Mouse (Mus musculus): Measurements from ENCODE around the gene Usp2.

The Usp2 gene

GRCm38 (mm10) chr9:44066785-44067225 lies at the start of gene Usp2:
Gene Usp2, plus strand, starts transcription at chr9:44067021.
- peak; percentile 93 to 96 for DNase-seq (ENCODE audit: low spot score in 2 of 2)

DNA sequence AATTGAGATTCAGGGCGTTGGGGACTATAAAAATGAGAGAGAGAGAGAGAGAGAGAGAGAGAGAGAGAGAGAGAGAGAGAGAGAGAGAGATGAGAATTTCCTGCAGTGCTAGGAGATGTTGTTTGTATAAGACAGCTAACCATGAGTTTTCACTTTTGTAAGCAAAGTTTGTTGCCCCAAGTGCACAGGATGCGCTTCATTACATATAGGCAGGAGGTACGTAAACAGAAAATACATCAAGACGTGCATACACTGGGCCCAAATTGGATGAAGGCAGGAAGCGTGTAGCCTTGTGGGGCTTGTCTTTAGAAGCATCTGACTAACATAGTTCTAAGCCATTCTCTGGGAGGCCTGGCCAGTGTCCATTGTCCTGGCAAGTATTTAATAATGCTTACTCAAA lies 49.0 kb upstream of the Usp2 start:
- DNase-seq (ENCODE audit: low spot score in 2 of 2) = no peak

GRCm38 (mm10) chr9:44020001-44020400 lies 46.8 kb upstream of the Usp2 start:
- no peak for DNase-seq (ENCODE audit: low spot score in 2 of 2)

- no peak for DNase-seq (ENCODE audit: low spot score in 2 of 2)
Measured at GRCm38 (mm10) chr9:44022100-44022847, 44.5 kb upstream of the Usp2 start.

DNA sequence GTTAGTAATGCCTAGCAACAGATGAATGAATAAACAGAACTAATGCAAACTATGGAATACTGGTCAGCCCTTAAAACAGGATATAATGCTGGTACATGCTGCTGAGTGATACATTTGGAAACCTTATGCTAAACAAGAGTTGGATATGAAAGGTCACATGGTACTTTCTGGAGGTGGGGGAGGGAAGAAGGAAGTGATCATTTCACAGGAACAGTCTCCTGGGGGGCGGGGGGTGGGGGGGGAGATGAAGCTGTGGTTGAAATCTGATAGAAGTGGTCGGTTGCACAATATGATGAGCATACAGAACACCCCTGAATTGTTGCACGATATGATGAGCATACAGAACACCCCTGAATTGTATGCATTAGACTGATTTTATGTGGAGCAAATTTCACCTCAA lies 42.7 kb upstream of the Usp2 start:
- DNase-seq (ENCODE audit: low spot score in 2 of 2) = no peak

DNA sequence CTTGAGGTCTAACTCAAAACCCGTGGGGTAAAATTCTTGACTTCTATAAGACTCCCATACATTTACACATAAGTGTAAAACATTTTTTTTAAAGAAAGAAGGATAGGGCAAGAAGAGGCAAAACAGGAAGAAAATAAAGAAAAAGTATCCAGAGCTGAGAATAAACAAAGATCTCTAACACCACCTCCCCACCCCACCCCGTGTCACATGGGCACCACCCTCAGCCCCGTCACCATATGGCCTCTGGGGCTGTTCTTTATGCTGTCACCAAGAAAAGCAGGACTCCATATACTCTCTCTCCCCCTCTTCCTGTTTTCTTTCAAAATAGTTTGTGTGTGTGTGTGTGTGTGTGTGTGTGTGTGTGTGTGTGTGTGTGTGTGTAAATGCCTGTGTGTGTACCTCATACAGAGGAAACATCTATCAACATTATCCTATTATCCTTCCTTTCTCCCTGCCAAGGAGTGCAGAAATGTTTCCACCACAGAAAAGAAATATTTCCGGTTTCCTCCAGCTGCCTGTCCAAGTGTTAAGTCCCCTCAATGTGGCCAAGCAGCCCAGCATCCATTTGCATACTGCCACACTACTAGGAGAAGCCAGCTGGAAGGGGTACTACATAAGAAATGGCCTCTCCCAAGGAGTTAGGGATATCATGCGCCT lies 37.1 kb upstream of the Usp2 start:
- DNase-seq (ENCODE audit: low spot score in 2 of 2) = no peak

DNA sequence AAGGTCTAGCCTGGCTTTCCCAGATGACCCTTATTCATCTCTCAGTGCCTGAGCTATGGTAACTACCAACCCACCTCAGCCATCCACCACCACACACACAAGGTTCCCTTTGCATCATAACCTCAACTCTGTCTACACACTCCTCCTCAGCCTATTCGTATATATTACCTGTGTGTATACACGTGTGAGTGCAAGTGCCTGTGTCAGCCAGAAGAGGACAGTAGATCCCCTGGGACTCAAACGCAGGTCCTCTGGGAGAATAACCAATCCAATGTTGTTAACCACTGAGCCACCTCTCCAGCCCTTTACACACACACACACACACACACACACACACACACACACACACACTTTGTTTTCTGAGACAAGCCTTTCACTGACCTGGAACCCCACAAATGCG lies 36.2 kb upstream of the Usp2 start:
- no peak for DNase-seq (ENCODE audit: low spot score in 2 of 2)

DNA sequence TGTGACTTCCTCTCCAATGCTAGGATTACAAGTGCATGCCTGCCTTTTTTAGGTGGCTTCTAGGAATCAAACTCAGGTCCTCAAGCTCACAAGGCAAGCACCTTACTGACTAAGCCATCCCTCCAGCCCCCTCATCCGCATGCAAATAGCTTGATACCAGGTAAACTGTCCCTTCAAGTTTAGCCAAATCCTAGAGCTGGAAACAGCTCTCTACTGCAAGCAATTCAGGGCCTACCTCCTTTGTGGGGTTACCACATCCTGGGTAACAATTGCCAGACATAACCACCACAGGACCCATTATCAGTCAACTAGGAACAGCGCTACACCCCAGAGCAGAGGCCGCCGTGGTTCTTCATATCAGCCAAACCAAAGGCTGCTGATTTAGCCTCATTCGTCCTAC lies 35.7 kb upstream of the Usp2 start:
- DNase-seq (ENCODE audit: low spot score in 2 of 2) = no peak

DNA sequence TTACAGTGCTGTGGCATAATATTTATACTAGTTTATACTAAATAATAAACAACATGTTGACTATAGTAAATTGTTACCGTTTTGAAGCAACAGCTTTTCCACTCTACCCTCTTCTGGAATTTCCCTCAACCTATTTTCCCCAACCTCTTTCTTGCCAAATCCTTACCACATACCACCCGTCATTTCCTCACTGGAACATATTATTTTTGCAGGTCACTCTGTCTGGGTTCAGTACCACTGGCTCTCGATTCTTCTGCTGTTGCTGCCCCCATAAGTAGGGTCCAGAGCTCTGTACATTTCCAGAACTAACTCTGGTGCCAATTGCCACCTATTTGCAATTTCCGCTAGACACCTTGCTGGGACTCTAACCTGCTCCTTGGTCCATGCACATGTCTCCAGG lies 34.9 kb upstream of the Usp2 start:
- no peak for DNase-seq (ENCODE audit: low spot score in 2 of 2)

DNA sequence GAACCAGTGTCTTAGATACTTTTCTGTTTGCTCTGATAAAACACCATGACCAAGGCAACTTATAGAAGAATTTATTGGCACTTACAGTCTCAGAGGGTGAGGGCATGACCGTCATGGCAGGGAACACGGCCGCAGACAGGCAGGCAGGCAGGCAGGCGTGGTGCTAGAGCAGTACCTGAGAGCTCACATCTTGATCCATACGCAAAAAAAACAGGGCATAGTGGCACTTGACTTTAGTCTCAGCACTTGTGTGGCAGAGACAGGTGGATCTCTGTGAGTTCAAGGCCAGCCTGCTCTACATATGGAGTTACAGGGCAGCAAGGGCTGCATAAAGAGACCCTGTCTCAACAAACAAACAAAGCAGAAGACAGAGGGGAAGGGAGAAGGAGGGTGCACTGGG lies 33.5 kb upstream of the Usp2 start:
- DNase-seq (ENCODE audit: low spot score in 2 of 2) = no peak

- DNase-seq (ENCODE audit: low spot score in 2 of 2) = no peak
Measured at GRCm38 (mm10) chr9:44033957-44034727, 32.7 kb upstream of the Usp2 start.

DNA sequence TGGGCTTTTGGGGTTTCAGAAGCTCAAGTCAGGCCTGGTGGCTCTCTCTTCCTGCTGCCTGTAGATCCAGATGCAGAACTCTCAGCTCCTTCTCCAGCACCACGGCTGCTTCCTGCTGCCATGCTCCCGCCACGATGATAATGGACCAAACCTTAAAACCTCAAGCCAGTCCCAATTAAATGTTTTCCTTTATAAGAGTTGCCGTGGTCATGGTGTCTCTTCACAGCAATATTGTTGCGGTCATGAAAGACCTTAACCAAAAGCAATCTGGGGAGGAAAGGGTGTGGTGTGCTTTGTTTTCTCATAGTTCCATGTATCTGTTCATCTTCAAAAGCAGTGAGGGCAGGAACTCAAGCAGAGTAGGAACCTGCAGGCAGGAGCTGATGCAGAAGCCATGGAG lies 29.7 kb upstream of the Usp2 start:
- no peak for DNase-seq (ENCODE audit: low spot score in 2 of 2)

GRCm38 (mm10) chr9:44041511-44042395 lies 25.1 kb upstream of the Usp2 start:
- no peak for DNase-seq (ENCODE audit: low spot score in 2 of 2)

- DNase-seq (ENCODE audit: low spot score in 2 of 2) = no peak
Measured at GRCm38 (mm10) chr9:44042396-44042680, 24.5 kb upstream of the Usp2 start.

DNA sequence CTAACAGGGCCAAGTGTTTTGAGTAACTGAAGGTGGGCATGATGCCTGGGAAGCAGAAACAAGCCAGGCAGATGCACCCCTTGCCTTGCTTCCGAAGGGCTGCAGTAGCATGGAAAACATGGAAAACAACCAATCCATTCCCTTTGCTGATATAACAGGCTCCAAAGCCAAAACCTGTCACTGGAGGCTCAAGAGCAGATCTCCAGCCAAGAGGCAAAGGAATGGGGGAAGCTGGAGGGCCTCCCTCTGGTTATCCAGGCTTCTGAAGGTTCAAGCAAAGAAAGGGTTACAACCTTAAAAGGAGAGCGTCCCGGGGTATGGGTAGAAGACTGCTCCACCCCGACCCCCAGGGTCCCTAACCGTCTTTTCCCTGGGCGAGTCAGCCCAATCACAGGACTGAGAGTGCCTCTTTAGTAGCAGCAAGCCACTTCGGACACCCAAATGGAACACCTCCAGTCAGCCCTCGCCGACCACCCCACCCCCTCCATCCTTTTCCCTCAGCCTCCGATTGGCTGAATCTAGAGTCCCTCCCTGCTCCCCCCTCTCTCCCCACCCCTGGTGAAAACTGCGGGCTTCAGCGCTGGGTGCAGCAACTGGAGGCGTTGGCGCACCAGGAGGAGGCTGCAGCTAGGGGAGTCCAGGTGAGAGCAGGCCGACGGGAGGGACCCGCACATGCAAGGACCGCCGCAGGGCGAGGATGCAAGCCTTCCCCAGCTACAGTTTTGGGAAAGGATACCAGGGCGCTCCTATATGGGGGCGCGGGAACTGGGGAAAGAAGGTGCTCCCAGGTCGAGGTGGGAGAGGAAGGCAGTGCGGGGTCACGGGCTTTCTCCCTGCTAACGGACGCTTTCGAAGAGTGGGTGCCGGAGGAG lies 23.7 kb upstream of the Usp2 start, which contains the start of gene Thy1:
Thy1 (plus strand) TSS at position 549 of the 872 bp plus-strand sequence.
- DNase-seq (ENCODE audit: low spot score in 2 of 2) = no peak

DNA sequence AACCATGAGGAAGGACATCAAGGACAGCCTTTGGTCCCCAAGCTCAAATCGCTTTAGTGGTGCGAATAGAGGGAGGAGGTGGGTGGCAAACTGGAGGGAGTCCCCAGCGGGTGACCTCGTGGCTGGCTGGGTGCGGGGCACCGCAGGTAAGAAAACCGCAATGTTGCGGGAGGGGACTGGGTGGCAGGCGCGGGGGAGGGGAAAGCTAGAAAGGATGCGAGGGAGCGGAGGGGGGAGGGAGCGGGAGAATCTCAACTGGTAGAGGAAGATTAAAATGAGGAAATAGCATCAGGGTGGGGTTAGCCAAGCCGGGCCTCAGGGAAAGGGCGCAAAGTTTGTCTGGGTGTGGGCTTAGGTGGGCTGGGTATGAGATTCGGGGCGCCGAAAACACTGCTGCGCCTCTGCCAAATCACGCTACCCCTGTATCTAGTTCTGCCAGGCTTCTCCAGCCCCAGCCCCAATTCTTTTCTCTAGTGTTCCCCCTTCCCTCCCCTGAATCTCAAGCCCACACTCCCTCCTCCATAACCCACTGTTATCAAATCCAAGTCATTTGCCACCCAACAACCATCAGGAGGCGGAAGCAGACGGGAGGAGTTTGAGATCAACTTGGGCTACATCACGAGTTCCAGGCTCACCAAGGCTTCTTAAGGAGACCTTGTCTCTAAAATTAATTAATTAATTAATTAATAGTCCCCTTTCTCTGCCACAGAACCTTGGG lies 23.0 kb upstream of the Usp2 start:
- no peak for DNase-seq (ENCODE audit: low spot score in 2 of 2)

- no peak for DNase-seq (ENCODE audit: low spot score in 2 of 2)
Measured at GRCm38 (mm10) chr9:44044426-44045157, 22.2 kb upstream of the Usp2 start.

DNA sequence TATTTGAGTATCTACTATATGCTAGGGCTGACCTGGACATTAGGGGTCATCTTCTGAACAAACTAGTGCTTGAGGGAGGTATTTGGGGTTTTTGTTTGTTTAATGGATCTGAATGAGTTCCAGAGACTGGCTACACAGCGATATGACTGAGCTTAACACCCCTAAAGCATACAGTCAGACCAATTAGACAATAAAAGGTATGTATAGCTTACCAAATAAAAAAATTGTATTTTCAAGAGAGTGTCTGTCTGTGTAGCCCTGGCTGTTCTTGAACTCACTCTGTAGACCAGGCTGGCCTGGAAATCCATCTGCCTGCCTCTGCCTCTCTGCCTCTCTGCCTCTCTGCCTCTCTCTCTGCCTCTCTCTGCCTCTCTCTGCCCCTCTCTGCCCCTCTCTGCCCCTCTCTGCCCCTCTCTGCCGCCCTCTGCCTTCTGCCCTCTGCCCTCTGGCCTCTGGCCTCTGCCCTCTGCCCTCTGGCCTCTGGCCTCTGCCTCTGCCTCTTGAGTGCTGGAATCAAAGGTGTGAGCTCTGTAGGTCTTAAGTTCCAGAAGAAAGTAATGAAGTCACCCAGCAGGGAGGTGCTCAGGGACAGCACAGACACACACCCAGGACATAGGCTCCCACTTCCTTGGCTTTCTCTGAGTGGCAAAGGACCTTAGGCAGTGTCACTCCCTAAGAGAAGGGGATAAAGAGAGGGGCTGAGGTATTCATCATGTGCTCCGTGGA lies 21.5 kb upstream of the Usp2 start:
- DNase-seq (ENCODE audit: low spot score in 2 of 2) = no peak

DNA sequence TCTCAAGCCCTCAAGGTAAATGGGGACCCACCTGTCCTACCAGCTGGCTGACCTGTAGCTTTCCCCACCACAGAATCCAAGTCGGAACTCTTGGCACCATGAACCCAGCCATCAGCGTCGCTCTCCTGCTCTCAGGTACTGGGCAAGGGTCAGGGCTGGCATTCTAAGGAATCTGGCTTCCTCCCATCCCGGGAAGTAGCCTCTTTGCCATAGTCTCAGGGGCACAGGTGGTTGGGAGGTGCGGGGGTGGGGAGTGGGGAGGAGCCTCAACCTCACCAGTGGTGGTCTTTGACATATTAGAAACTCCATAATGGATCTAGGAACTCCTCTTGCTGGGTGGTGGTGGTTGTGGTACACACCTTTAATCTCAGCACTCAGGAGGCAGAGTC lies 20.9 kb upstream of the Usp2 start:
- DNase-seq (ENCODE audit: low spot score in 2 of 2) = no peak
